Mouse (Mus musculus): Measurements from ENCODE around the gene Ddx50. TPM values are rescaled to one million over a fixed set of nuclear protein-coding genes. Genes with fewer than 3 reads are reported as not detected.

Gene Ddx50
- polyA plus RNA-seq (2015; fragmentation: Nextera tagmentation; extraction: Ambion mirVana), result 94.5 and 96.3 TPM in 2 replicates

- no peaks in the 10 kb centered on the region for H3K9me3 ChIP-seq (ENCODE audit: control insufficient read depth, low read length)
- ATAC-seq, result peak; percentile 100
- H3K27me3 ChIP-seq (replicated peaks; ENCODE audit: control insufficient read depth, insufficient read depth, low read length), result no peaks in the 10 kb centered on the region
- peak within 1 kb of the TSS; percentile 74 for H3K4me2 ChIP-seq (ENCODE audit: low read depth, low read length)
- WGBS, result 0% methylated on average over 85 of the region's 89 CpGs
- peaks cover 5% of the 10 kb centered on the region; the same call in 1 of the 2 replicates for H3K4me1 ChIP-seq (ENCODE audit: control insufficient read depth, insufficient read depth, low read length)
- H3K36me3 ChIP-seq (ENCODE audit: control insufficient read depth, insufficient read depth, low read length), result 0 out of 2 replicates have a peak, but pooled peaks cover 2% of the 10 kb centered on the region
- H3K9ac ChIP-seq (ENCODE audit: low read depth, low read length), result peak within 1 kb of the TSS; percentile 96
- H3K4me3 ChIP-seq (ENCODE audit: low read length), result peak within 1 kb of the TSS; percentile 95
- H3K27ac ChIP-seq (ENCODE audit: low read length), result peak within 1 kb of the TSS; percentile 92
Observed at GRCm38 (mm10) chr10:62650881-62651810, at the start of gene Ddx50. Gene Ddx50, minus strand, starts transcription at chr10:62651218.

GRCm38 (mm10) chr10:62692771-62693170 lies 41.8 kb upstream of the Ddx50 start:
- Histone ChIP-seq H3K27ac (ENCODE audit: low read length) (no peak overlapping the region), H3K9ac (ENCODE audit: low read depth, low read length) (no peak overlapping the region), H3K4me3 (ENCODE audit: low read length) (no peak overlapping the region), H3K9me3 (ENCODE audit: control insufficient read depth, low read length) (no peaks in the 10 kb centered on the region), H3K36me3 (ENCODE audit: control insufficient read depth, insufficient read depth, low read length) (no peaks in the 10 kb centered on the region), H3K4me2 (ENCODE audit: low read depth, low read length) (no peak overlapping the region), H3K4me1 (ENCODE audit: control insufficient read depth, insufficient read depth, low read length) (no peaks in the 10 kb centered on the region), H3K27me3 (replicated peaks; ENCODE audit: control insufficient read depth, insufficient read depth, low read length) (no peaks in the 10 kb centered on the region)
- 58% methylated on average over 8 of the region's 8 CpGs for WGBS
- ATAC-seq, result no peak

GRCm38 (mm10) chr10:62692244-62692643 lies 41.2 kb upstream of the Ddx50 start:
- 85% methylated on average over 3 of the region's 3 CpGs for WGBS
- no peaks in the 10 kb centered on the region for H3K4me1 ChIP-seq (ENCODE audit: control insufficient read depth, insufficient read depth, low read length)
- H3K4me2 ChIP-seq (ENCODE audit: low read depth, low read length), result no peak overlapping the region
- no peaks in the 10 kb centered on the region for H3K36me3 ChIP-seq (ENCODE audit: control insufficient read depth, insufficient read depth, low read length)
- H3K27ac ChIP-seq (ENCODE audit: low read length), result no peak overlapping the region
- H3K9ac ChIP-seq (ENCODE audit: low read depth, low read length), result no peak overlapping the region
- H3K4me3 ChIP-seq (ENCODE audit: low read length), result no peak overlapping the region
- H3K9me3 ChIP-seq (ENCODE audit: control insufficient read depth, low read length), result no peaks in the 10 kb centered on the region
- no peaks in the 10 kb centered on the region for H3K27me3 ChIP-seq (replicated peaks; ENCODE audit: control insufficient read depth, insufficient read depth, low read length)
- no peak for ATAC-seq

- Histone ChIP-seq H3K9ac (ENCODE audit: low read depth, low read length) (no peak overlapping the region), H3K27me3 (replicated peaks; ENCODE audit: control insufficient read depth, insufficient read depth, low read length) (no peaks in the 10 kb centered on the region), H3K4me1 (ENCODE audit: control insufficient read depth, insufficient read depth, low read length) (no peaks in the 10 kb centered on the region), H3K4me2 (ENCODE audit: low read depth, low read length) (no peak overlapping the region), H3K36me3 (ENCODE audit: control insufficient read depth, insufficient read depth, low read length) (no peaks in the 10 kb centered on the region), H3K4me3 (ENCODE audit: low read length) (no peak overlapping the region), H3K9me3 (ENCODE audit: control insufficient read depth, low read length) (no peaks in the 10 kb centered on the region), H3K27ac (ENCODE audit: low read length) (no peak overlapping the region)
- ATAC-seq, result no peak
- 75% methylated on average over 15 of the region's 15 CpGs for WGBS
Observed at GRCm38 (mm10) chr10:62687032-62687674, 36.1 kb upstream of the Ddx50 start.

GRCm38 (mm10) chr10:62683043-62683442 lies 32.0 kb upstream of the Ddx50 start:
- H3K27ac ChIP-seq (ENCODE audit: low read length), result no peak overlapping the region
- 42% methylated on average over 5 of the region's 5 CpGs for WGBS
- ATAC-seq, result no peak

GRCm38 (mm10) chr10:62679833-62680232 lies 28.8 kb upstream of the Ddx50 start:
- no peak for ATAC-seq
- WGBS, result 71% methylated on average over 1 of the region's 1 CpGs
- H3K9ac ChIP-seq (ENCODE audit: low read depth, low read length), result no peak overlapping the region

More at GRCm38 (mm10) chr10:62683043-62683442, 32.0 kb upstream of the Ddx50 start:
- Histone ChIP-seq H3K9me3 (ENCODE audit: control insufficient read depth, low read length) (peaks cover 5% of the 10 kb centered on the region), H3K4me1 (ENCODE audit: control insufficient read depth, insufficient read depth, low read length) (no peaks in the 10 kb centered on the region), H3K9ac (ENCODE audit: low read depth, low read length) (no peak overlapping the region), H3K4me3 (ENCODE audit: low read length) (no peak overlapping the region), H3K36me3 (ENCODE audit: control insufficient read depth, insufficient read depth, low read length) (no peaks in the 10 kb centered on the region), H3K27me3 (replicated peaks; ENCODE audit: control insufficient read depth, insufficient read depth, low read length) (no peaks in the 10 kb centered on the region), H3K4me2 (ENCODE audit: low read depth, low read length) (no peak overlapping the region)

GRCm38 (mm10) chr10:62677329-62677728 lies 26.3 kb upstream of the Ddx50 start:
- Histone ChIP-seq H3K9ac (ENCODE audit: low read depth, low read length) (no peak overlapping the region), H3K4me3 (ENCODE audit: low read length) (no peak overlapping the region), H3K9me3 (ENCODE audit: control insufficient read depth, low read length) (peaks cover 5% of the 10 kb centered on the region), H3K4me1 (ENCODE audit: control insufficient read depth, insufficient read depth, low read length) (no peaks in the 10 kb centered on the region), H3K27me3 (replicated peaks; ENCODE audit: control insufficient read depth, insufficient read depth, low read length) (no peaks in the 10 kb centered on the region), H3K4me2 (ENCODE audit: low read depth, low read length) (no peak overlapping the region), H3K27ac (ENCODE audit: low read length) (no peak overlapping the region), H3K36me3 (ENCODE audit: control insufficient read depth, insufficient read depth, low read length) (no peaks in the 10 kb centered on the region)
- 79% methylated on average over 5 of the region's 5 CpGs for WGBS
- ATAC-seq, result no peak

More at GRCm38 (mm10) chr10:62679833-62680232, 28.8 kb upstream of the Ddx50 start:
- Histone ChIP-seq H3K4me2 (ENCODE audit: low read depth, low read length) (no peak overlapping the region), H3K27ac (ENCODE audit: low read length) (no peak overlapping the region), H3K27me3 (replicated peaks; ENCODE audit: control insufficient read depth, insufficient read depth, low read length) (no peaks in the 10 kb centered on the region), H3K4me1 (ENCODE audit: control insufficient read depth, insufficient read depth, low read length) (no peaks in the 10 kb centered on the region), H3K36me3 (ENCODE audit: control insufficient read depth, insufficient read depth, low read length) (no peaks in the 10 kb centered on the region), H3K9me3 (ENCODE audit: control insufficient read depth, low read length) (peaks cover 5% of the 10 kb centered on the region), H3K4me3 (ENCODE audit: low read length) (no peak overlapping the region)

- H3K36me3 ChIP-seq (ENCODE audit: control insufficient read depth, insufficient read depth, low read length), result no peaks in the 10 kb centered on the region
- no peak overlapping the region for H3K27ac ChIP-seq (ENCODE audit: low read length)
- no peak overlapping the region for H3K9ac ChIP-seq (ENCODE audit: low read depth, low read length)
- H3K27me3 ChIP-seq (replicated peaks; ENCODE audit: control insufficient read depth, insufficient read depth, low read length), result no peaks in the 10 kb centered on the region
- H3K4me3 ChIP-seq (ENCODE audit: low read length), result no peak overlapping the region
- ATAC-seq, result no peak
- peaks cover 5% of the 10 kb centered on the region for H3K9me3 ChIP-seq (ENCODE audit: control insufficient read depth, low read length)
- 86% methylated on average over 6 of the region's 6 CpGs for WGBS
- H3K4me2 ChIP-seq (ENCODE audit: low read depth, low read length), result no peak overlapping the region
- no peaks in the 10 kb centered on the region for H3K4me1 ChIP-seq (ENCODE audit: control insufficient read depth, insufficient read depth, low read length)
Observed at GRCm38 (mm10) chr10:62676196-62676595, 25.2 kb upstream of the Ddx50 start.

- H3K4me3 ChIP-seq (ENCODE audit: low read length), result no peak overlapping the region
- H3K9me3 ChIP-seq (ENCODE audit: control insufficient read depth, low read length), result no peaks in the 10 kb centered on the region
- no peak overlapping the region for H3K9ac ChIP-seq (ENCODE audit: low read depth, low read length)
- no peaks in the 10 kb centered on the region for H3K36me3 ChIP-seq (ENCODE audit: control insufficient read depth, insufficient read depth, low read length)
- H3K27me3 ChIP-seq (replicated peaks; ENCODE audit: control insufficient read depth, insufficient read depth, low read length), result no peaks in the 10 kb centered on the region
- no peak for ATAC-seq
- WGBS, result 90% methylated on average over 2 of the region's 2 CpGs
- no peaks in the 10 kb centered on the region for H3K4me1 ChIP-seq (ENCODE audit: control insufficient read depth, insufficient read depth, low read length)
- H3K4me2 ChIP-seq (ENCODE audit: low read depth, low read length), result no peak overlapping the region
- no peak overlapping the region for H3K27ac ChIP-seq (ENCODE audit: low read length)
Observed at GRCm38 (mm10) chr10:62672359-62672758, 21.3 kb upstream of the Ddx50 start.

Measured in intestine, embryonic 16.5 days (tissue).